Mouse (Mus musculus) frontal cortex, postnatal 25 days (tissue): ENCODE measurements at regions not wholly inside any gene's neighbourhood (a gene's known extent, or its start where the extent isn't known, plus 50 kb on each side); places are given as distances from the start of the nearest gene placed in this dataset.
A peak's percentile ranks its signal among the peaks of the same experiment; 100 is the strongest.

ENCODE experiments used
- DNase-seq, 2 experiments: peaks; one replicate each; pipeline ENCODE4 v3.0.0; 2022; ENCODE audit warnings: low spot score in 2 of 2

- DNase-seq, result peak; percentile 5 to 6
Measured at GRCm38 (mm10) chr12:24252071-24252874, 155.2 kb upstream of the 9030624G23Rik start.
